Mouse (Mus musculus) adrenal gland, adult 18-20 months (tissue): ENCODE results near the gene Snx8. TPM values are rescaled to one million over a fixed set of nuclear protein-coding genes. Genes with fewer than 3 reads are reported as not detected.
A peak's percentile ranks its signal among the peaks of the same experiment; 100 is the strongest.
"Not testable (repeated sequence)": the region's sequence is repeated elsewhere in the genome, so short reads cannot be mapped to it uniquely, and the experiment has no call there.

Experiments used
- DNase-seq, 2 experiments: peaks; one replicate each; pipeline ENCODE4 v3.0.0; 2021 to 2022; ENCODE audit warnings: low spot score in 2 of 2
- total RNA-seq, 2 experiments: library from RNA; stranded (reverse); gene quantifications; 1 replicate in 1 of 2; 2 replicates in 1 of 2; pipeline ENCODE4 v1.2.3; 2021

The Snx8 gene
- total RNA-seq, 2 experiments from 2014 or later, result 13.8 to 13.9 TPM

DNA sequence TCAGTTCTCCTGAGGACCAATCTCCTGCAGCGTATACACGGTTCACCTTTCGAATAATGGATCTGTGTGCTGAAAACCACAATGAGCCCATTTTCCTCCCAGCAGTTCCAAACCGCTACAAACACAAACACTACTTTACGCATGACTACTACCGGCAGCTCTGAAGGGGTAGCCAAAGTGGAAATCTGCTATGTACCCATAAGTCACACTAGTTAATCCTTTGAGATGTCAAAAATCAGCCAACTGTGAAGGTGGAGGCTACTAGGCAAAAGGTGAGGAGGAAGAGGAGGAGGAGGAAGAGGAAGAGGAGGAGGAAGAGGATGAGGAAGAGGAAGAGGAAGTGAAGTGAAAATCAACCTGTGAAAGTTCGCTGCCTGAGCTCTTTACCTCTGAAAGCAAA lies 1.8 kb downstream of the Snx8 start:
- no peak for DNase-seq

DNA sequence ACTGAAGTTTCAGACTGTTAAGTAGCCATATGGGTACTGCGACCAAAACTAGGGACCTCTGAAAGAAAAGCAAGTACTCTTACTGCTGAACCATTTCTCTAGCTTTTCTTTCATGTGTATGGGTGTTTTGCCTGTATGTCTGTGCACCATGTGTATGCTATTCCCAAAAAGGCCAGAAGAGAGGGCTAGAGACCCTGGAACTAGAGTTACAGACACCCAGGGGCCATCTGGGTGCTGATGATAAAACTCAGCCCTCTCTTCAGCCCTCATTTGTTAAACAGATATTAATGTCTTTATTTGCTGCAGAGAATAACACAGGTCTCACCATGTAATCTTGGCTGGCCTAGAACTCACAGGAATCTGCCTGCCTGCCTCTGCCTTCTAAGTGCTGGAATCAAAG lies 4.6 kb downstream of the Snx8 start:
- no peak for DNase-seq

DNA sequence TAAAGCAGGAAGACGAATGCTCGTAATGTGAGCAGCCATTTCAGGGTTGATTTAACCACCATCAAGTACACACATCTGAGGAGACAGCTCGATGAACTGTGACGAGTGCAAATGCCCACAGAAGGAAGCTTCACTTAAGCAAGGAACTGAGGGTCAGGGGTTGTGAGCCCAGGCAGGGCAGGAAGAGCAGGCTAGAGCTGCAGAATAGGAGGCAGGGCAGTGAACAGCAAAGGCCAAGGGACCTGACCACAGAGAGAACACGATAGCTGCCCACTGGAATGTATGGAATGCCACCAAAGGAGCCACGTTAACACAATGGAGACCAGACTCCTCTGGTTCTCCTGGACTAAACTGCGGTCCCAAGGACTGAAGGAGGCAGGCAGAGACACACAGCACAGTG lies 5.5 kb downstream of the Snx8 start:
- DNase-seq, result no peak

DNA sequence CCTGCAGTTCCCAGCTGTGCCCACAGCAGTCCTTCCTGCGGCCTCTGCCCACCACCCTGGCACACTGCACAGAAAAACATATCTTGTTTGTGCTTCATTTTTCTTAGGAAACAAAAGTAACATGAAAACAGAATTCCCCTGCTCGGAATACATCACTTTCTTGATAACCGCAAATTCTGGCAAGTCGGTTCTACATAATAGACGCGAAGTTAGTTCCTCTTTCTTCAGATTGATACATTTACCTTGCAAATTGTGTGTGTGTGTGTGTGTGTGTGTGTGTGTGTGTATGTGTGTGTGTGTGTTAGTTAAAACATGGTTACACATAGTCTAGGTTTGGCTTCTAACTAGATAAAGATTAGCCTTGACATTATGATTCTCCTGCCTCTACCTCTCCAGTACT lies 6.4 kb downstream of the Snx8 start:
- DNase-seq, result no peak

DNA sequence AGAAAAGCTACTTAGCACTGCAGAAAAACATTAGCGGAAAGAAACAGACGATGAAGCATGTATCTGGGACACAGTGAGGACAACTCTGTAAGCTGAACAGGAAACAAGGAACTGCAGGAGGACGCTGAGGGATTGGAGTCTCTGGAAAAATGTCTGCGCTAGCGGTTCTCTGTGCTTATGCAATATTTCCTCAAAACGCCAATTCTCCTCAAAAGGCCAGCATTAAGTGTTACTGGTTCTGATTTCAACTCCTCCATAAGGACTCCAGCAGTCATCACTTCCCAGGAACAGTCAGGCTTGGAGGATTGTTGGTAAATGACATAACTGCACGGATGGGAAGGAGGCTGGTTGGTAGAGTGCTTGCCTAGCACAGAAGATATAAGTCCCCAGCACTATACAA lies 7.9 kb downstream of the Snx8 start:
- peak in 1 of 2 experiments; percentile 15 for DNase-seq

DNA sequence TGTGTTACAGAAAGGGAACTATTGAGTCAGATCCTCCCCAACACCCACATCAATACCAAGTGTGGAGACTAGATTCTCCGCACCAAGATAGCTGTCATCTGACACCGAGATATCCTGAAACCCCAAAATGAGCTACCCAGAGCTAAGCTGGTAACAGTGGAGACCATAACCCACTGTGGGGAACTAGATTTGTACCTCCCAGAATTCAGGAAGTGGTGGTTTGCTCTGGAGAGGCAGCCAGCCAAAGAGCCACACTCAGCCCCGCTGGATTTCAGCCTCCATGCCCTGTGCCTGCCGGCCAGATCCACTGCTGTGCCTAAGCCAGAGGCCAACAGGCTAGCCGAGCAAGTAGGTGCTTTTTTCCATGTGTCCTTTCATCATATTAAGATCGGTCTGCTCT lies 9.8 kb downstream of the Snx8 start:
- DNase-seq, result peak in 1 of 2 experiments; percentile 23

DNA sequence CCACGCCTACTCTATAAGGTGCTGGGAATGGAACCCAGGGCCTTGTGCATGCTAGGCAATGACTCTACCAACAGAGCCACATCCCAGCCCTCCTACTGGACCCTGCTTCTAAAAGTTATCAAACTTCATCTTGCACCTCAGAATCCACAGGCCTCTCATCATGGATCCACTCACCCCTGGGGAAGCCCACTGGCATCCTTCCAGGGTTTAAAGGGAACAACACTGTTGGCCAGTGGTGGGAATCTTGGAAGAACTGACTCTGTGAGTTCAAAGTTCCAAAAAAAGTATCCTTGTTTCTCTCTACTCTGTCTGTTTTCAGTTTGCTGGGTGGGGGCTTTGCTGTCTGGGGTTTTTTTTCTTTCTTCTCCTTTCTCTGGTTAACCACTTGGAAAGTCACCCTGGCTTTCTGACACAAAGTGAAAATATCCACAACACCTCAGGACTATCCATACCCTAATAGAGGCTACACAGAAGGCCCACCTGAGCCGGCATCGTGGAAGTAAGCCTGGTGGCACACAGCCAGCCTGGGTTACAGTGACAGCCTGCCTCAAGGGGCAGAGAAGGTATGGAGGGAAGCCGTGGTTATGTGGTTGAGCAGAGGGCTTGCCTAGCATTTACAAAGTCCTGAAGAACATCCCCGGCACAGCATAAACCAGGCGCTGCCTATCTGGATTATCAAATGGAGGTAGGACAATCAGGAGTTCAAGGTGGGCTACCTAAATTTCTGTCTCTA lies 10.8 kb downstream of the Snx8 start:
- no peak for DNase-seq

DNA sequence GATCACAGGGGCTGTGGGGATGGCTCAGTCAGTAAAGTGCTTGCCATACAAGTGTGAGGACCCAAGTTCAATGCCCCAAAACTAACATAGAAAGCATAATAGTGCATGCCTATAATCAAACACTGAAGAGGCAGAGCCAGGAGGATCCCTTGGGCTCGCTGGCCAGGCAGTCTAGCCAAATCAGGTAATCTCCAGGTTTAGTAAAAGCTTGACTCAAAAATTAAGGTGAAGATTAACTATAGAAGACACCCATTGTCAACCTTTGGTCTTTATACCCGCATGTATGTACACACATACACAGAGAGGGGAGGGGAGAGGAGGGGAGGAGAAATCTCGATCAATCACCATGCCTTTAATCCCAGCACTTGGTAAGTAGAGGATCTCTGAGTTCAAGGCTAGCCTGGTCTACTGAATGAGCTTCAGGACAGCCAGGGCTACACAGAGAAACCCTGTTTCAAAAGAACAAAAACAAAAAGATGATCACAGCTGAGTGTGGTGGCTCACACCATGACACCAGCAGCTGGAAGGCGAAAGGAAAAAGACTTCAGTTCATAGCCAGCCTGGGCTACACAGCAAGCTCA lies 13.7 kb downstream of the Snx8 start:
- DNase-seq, result no peak

DNA sequence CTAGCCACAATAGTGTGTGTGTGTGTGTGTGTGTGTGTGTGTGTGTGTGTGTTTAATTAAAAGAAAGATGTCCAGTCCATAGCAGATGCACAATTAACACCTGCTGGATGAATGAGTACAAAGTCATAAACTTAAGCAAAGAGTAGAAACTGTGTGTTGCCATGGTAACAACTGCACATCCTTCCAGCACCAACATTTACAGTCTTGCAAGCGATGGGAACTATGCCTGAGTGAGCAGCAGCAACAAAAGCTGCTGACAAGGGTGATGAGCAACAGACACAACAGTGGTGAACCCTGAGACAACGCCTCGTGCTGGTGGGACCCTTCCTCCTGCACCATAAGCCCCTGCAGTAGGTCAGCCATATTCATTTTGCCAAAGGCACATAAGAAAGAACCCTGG lies 14.8 kb downstream of the Snx8 start:
- no peak for DNase-seq

DNA sequence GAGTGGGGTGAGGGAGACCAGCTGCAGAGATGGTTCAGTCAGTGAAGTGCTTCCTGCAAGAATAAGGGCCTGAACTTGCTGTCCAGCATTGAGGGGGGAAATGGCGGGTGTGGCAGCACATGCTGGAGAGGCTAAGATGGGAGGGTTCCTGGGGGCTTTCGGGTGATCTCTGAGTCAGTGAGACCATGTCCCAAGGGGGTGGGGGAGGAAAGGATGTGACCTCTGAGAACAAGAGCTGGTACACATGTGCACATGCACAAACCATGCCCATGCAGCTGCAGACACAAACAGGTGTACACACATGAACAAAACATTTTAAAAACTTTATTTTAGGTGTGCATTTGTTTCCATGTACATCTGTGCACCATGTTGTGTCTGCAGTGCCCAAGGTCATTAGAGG lies 15.4 kb downstream of the Snx8 start:
- no peak for DNase-seq

DNA sequence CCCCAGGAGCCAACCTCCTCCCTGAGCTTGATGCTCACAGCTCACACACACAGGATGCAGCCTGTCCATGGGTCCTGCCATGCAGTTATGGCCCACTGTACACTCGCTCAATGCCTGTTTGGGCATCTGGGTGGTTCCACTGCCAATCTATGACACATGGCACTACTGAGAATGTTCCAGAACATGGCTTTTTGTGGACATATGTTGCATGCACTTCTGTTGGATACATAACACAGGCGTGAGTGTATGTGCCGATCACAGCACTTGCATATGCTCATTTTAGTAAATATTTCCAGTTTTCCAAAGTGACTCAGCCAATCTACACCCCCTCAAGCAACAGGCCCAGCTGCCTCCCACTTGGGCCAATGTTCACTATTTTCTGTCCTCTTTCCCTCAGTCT lies 17.4 kb downstream of the Snx8 start:
- DNase-seq, result no peak

DNA sequence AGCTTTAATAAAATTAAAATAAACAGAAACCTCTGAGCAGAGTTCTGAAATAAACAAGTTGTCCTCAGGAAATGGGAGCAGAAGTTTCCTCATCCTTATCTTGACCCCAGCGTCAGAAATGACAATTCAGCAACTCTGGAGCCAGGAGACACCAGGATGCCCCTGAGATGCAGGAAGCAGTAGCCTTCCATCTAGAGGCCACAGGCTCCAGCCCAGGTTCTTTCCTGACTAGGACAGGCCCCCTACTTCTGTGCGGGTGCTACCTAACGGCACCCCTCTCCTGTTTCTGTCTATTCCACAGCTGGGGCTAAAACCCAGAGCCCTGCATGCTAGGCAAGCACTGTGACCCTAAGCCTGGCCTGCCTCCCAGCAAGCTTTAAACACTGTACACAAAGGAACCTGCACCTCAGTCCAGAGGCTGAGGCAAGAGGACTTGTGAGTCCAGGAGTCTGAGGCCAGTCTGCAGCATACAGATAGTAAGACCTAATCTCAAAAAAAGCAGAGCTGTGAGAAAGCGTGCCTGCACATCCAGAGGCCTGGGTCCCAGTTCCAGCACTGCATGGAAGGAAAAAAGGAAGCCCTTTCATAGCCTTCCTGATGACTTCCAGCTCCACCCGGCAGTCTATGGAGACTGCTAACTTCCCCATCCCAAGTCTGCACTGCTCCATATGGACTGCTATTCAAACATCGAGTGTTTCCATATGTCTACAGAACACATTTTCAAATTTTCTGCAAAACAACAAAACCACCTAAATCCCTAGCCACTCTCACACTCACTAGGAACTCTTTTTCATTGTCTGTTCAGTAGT lies 18.4 kb downstream of the Snx8 start:
- DNase-seq, result no peak

DNA sequence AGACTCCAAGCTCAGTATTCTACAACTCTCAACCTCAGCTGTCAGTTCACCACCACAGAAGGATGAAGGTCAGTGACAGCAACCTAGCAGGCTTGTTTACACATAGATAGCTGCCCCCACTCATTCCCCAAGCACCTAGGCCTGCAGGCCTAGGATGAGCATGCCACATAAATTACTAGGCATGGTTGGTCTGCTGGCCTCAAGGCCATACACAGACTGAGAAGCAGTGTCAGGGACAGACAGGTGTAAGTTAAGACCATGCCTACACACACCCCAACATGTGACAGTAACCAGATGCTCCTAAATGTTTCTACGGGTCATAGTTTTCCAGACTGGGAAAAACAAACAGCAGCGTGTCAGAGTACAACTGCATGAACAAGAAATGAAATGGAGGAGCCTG lies 19.6 kb downstream of the Snx8 start:
- DNase-seq, result no peak

DNA sequence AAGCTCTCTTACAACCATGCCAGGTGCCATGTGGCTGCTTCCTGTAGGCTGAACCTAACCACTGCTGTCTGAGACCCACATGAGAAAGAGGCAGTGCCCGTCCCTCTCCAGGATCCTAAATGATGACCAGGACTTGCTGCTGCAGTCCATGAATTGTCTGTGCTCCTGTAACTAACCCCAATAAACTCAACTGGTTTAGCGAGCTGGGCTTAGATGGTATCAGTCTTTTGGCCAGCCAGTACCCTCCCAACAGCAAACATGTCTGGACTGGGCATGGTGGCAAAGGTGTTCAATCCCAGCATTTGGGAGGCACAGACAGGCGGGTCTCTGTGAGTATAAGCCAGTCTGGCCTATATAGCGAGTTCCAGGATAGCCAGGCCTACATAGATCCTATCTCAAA lies 20.1 kb downstream of the Snx8 start:
- no peak for DNase-seq

DNA sequence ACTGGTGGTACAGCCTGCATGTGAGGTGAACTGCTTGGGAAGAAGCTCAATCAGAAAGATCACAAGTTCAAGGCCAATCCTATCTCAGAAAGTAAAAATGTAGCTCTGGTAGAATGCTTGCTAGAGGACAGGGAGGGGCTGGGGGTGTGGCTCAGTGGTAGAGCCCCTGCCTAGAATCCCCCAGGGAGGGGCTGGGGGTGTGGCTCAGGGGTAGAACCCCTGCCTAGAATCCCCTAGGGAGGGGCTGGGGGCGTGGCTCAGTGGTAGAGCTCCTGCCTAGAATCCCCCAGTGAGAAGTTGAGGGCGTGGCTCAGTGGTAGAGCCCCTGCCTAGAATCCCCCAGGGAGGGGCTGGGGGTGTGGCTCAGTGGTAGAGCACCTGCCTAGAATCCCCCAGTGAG lies 20.9 kb downstream of the Snx8 start:
- not testable (repeated sequence) for DNase-seq

DNA sequence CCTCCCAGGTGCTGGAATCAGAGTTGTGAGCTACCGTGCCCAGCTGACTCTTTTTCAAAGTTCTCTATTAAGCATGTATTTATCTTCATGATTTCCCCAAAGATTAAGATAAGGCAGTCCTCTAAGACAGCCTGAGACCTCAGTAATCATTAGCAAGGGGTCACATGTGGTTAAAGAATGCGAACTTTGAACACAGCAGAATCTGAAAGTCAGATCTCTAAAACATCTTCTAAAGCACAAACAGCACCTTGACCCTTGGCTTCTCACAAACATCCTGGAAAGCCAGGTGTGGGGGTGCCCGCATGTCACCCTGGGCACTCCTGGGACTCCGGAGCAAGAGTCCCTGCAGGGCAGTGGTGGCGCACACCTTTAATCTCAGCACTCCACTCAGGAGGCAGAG lies 24.6 kb downstream of the Snx8 start:
- no peak for DNase-seq

DNA sequence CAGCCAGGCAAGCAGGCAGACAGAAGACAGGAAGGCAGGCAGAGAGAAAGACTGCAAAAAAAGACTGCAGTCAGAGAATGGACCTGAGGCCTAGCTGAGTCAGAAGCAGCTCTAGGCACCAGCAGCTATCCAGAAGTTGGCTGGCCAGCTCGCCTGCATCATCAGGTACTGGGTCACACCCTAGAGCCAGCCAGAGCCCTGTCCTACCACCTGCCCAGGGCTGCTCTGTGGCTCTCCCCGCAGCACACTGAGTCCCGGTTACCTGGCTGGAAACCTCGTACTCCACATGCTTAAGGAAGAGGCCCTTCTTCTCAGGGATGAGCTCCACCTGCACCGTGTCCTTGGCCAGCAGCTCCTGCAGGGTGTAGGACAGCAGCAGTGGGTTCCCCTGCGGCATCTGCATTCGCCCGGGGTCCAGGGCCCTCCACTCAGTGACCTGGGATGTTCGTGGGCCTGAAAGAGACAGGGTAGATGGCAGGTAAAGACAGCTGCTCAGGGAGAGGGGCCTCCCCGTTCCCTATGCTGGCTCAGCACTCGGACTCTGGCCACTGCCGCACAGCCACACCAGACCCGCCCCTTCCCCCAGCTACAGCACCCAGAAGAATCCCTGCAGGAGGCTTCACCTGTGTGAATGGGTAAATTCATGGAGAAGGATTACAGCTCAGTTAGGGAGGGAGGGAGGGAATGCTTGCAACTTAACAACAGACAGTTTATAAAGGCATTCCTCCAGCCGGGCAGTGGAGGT lies 29.0 kb downstream of the Snx8 start:
- DNase-seq, result no peak

DNA sequence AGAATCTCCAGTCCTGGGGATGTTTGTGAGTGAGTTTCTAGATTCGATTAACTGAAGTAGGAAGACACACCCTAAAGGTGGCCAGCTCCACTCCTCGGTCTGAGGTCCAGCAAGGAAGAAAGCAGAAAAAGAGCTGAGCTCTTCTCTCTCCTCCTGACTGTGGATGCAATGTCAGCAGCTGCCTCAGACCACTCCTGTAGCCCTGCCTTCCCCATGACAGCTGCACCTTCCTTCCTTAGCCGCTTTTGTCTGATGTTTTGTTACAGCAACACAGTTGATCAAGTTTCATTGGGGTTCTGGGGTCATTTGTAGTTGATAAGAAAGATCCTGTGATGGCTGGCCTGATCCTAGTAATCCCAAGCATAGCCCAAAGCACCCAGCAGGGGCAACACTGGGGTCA lies 31.6 kb downstream of the Snx8 start:
- no peak for DNase-seq

DNA sequence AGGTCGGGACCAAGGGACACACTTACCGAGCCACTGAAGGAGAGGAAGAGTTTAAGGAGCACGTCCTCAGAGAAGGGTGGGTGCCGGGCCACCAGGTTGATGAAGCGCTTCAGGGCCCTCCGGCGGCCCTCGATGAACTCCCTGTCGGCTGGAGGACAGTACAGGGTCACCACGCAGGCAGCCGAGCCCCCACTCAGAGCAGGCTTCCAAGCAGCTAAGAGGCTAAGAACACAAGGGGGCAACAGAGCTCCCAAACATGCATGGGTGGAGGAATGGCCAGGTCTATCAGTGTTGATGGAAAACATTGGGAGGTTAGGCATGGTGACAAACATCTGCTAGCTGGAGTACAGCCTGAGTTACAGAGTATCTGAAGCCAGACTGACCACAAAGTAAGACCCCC lies 33.1 kb downstream of the Snx8 start:
- no peak for DNase-seq

DNA sequence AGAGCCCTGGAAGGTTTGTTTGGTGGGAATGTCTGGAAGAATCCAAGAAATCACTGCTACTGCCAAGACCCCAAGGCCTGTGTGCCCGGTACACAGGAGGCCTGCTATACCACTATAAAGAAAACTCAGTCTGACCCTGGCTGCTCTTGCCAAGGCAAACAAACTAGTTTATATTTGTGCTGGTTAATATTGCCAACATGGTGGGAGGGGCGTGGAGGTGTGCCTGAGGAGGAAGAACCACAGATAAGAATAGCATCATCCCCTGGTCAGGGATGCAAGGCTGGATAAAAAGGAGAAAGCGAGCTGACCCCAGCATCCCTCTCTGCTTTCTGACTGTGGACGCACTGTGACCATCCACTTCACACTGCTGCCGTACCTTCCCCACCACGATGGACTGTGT lies 36.7 kb downstream of the Snx8 start:
- no peak for DNase-seq

DNA sequence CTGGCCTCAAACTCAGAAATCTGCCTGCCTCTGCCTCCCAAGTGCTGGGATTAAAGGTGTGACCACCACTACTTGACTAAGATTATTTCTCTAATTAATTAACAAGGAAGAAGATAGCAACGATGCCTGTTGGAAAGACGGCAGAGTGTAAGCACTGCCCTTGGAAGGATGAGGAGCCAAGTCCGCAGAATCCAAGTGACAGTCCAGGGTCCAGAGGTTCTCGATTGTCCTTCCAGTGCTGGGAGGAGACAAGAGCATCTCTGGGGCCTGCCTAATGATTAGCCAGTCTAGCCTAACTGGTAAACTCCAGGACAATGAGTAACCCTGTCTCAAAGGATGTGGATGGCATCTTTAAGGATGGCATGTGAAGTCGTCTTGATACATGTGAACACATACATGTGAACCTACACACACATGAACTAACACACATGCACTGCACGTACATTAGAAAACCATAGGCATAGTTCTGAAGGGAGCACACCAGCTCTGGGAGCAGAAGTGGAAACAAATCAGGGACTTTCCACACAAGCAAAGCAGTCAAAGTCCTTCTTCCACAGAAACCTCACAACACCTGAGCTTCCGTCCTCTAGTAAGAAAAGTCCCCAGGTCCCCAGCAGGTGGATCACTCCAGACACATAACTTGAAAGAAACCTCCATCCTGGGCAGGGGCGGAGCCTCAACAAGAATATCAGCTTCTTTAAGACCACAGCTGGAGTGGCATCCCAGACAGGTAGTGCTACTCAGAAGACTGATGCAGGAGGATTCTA lies 38.1 kb downstream of the Snx8 start:
- no peak for DNase-seq
